Mouse (Mus musculus): ENCODE measurements around the gene Map4k5. TPM values are rescaled to one million over a fixed set of nuclear protein-coding genes. Genes with fewer than 3 reads are reported as not detected.

Gene Map4k5
- total RNA-seq, 2 experiments from 2014 or later = 32.5 to 47.1 TPM

DNA sequence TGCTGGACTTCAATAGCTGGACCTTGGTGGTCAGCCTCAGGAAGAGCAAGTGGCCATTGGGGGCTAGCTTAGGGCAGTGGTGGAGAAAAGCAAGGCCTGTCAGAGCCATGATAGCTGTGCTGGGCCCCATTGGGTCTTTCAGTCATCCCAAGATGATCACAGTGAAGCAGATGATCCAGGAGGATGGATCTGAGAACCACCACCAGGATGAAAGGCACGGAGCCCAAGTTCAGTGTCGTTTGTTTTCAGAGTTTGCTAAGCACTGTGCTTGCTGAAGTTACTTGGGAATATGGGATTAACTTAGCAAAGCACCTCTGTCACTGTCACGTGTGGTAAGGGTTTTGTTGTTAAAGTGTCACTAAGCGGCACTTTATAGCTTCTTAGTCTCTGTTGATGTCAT lies 92.4 kb downstream of the Map4k5 start:
- DNase-seq (ENCODE audit: low spot score in 2 of 2) = no peak
- intact Hi-C loops (cut with DNase I) = no loop called here

DNA sequence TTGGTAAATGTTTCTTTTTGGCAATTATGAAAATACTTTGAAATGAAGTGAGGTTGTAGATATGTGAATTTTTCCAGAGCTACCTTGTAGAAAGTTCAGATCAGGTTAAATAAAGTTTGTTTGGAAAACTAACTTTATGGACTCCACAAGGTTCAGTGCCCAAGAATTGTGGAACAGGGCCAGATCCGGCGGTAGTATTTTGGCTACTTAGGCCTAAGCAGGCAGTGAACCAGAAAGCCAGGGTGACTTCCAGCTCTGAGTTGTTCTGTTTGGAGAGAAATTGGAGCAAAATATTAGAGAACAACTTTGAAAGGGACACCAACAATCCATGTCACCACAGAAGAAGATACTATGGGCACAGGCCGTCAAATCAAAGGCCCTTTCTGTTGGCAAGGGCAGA lies 96.7 kb downstream of the Map4k5 start:
- DNase-seq (ENCODE audit: low spot score in 2 of 2) = no peak
- intact Hi-C loops (cut with DNase I) = no loop called here

DNA sequence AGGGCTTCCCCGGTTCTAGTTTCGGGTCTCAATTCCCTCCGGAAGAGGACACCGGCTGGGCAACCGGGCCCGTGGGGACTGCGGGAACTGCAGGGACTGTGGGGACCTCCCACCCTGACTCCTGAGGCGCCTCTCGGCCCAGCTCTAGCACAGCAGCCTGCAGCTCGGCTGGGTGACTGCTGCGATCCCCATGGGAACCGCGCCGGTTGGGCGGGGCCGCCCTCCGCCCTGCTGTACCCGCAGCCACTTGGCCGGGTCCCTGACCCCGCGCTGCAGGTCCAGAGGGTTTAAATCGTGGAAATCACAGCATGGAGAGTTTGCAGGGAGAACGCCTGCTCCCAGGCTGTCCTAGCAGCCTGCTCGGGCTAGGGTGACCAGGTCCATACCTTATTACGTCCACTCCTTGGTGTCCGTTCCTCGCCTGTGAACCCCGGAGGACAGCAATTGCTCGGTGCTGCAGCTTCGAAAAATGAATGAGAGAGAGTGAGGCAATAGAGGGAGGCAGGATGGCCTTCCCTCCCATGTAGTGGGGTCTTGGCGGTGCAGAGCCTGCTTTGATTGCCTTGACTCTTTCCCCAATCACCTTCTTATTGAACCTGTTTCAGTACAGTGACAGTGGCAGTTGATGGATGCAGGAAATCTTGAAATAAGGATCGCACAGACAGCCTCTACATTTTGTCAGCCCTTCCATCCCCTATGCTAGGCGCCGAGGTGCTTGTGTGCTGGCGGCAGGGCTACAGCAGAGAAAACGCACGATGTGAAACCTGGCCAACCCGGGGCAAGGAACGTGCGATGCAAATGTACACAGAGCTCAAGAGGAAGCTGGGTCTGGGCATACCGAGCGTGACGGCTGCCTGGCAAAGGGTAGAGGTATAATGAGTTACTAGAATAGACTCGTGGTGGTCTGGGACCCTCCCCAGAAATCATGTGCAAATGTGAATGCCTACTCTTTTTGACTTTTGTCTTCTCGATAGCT lies 102.2 kb downstream of the Map4k5 start, which contains the start of gene Cdkl1:
Gene Cdkl1 (minus strand): TSS at position 738 of the 976 bp plus-strand sequence.
- peak; percentile 74 to 77 for DNase-seq (ENCODE audit: low spot score in 2 of 2)
- intact Hi-C loops (cut with DNase I) = loop anchor here (5.0 kb wide), 1 partner anchor 44 kb away; no protein-coding TSS in a partner anchor

DNA sequence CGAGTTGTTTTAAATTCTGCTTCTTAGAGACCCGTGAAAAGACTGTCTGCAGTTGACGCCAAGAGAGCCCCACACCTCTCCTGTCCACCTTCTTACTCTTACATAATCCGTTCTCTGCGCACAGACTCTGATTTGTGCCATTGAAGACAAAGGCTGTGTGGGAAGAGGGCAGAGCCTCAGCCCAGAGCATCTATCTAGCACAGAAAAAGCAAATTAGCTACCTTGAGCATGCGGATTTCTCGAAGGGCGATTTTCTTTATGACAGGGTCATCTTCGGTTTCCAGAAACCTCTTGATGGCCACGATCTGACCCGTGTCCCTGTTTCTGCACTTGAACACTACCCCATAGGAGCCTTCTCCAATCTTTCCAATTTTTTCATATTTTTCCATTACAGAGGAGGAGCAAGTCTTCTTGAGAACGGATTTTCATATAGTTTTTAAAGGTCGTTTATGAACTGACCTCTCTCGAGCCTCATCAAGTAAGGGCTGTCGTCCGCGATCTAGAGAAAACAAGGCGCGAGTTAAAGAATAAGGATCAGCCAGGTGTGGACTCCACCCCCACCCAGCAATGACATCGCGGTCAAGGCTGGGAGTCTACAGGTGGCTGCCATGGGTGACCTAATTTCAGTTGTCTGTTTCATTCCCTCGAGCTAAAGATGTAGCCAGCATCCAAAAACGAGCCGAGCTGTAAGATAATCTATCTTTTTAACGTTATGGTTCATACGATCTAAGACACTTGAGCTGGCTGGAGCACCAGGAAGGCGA lies 103.1 kb downstream of the Map4k5 start:
- intact Hi-C loops (cut with DNase I) = loop anchor here (5.0 kb wide), 1 partner anchor 43 kb away; no protein-coding TSS in a partner anchor
- DNase-seq (ENCODE audit: low spot score in 2 of 2) = peak; percentile 30 to 33

DNA sequence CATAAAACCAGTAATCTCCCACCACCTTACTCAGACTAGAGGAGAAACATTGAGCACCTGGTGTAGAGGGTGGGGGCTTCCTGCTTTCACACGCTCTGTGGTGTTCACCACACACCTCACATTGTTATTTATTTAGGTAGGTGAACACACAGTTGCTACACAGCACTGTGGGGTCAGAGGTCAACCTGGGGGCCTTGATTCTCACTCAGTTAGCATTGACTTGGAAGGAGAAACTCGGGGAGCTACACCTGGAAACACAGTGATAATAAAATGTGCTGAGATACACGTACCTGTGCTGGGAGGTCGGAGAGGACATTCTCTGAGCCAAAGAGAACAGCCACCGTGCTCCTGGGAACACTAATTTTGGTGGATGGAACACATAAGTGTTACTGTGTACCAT lies 104.6 kb downstream of the Map4k5 start:
- intact Hi-C loops (cut with DNase I) = no loop called here
- no peak for DNase-seq (ENCODE audit: low spot score in 2 of 2)

DNA sequence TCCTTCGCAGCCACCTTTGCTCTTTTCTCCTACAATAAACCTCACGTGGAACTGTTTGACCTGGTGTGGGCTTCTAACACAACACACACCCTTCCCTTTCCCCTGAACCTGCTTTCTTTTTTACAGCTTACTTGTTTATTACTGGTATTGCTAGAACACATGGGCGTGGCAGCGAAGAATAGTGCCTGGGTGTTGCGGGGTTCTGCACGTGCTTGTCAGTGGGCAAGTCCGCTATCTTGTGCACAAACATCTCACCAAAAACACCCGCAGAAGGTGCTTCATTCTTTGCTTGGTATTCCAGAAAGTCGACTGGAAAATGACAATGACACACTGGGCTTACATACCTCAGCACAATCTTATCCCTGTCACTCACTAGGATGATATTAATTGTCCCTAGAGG lies 107.5 kb downstream of the Map4k5 start:
- DNase-seq (ENCODE audit: low spot score in 2 of 2) = no peak
- intact Hi-C loops (cut with DNase I) = no loop called here

DNA sequence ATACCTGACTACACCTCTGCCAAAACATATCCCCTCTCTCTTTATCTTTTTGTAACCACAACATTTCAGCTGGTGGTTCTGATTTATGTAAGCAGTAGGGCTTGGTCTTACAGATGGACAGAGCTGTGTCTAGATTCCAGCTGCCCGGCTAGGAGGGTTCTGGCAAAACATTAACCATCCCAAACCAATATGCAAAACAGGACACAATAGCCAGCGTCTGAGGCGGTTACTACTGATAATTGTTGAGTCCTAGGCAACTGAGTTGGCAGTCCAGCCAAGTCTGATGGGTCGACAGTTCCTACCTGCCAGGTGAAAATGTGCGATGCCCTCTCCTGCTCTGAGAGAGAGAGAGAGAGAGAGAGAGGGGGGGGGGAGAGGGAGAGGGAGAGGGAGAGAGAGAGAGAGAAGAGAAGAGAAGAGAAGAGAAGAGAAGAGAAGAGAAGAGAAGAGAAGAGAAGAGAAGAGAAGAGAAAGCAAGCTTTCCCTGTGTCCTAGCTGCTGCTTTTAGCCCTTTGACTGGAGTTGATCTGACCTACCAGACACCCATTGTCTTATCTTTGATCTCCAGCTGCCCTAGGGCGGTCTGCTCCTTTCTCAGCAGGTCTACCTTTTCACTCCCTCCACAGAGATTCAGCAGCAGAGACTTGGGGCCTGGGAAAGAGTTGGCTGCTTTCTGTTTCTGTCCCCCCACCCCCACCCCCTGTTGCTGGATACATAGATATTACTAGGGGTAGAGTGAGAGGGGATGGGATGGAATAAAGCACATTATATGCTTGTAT lies 109.6 kb downstream of the Map4k5 start:
- DNase-seq (ENCODE audit: low spot score in 2 of 2) = no peak
- intact Hi-C loops (cut with DNase I) = no loop called here

DNA sequence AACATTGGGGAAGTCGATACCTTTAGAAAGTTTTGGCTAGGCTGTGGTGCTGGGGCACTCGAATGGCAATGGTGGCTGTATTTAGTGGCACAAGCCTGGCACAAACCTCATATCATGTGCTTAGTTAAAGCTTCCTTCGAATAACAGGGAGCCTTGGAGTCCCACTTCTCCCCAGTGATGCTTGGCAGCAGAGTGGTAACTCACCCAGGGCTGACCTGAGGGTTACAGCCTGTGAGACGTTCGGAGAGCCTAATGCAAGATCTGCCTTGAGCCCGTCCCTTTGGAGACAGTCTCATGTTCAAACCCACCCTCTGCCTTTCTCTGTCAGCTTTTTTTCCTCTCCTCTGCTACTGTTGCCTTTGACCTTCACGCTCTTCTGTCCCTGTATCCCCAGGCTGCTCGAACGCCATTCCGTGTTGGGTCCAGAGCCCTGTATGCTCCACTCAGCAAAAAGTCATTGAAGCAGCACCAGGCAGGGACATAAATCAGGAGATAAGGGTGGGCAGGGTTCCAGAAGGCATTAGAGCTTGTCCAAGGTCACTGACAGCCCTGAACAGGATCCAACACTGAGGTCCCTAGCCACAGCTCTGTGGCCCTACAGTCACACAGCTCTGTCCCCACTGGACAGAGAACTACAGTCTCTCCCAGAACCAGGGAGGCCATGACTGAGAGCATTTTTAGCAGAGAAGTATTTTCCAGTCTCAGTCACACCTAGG lies 110.9 kb downstream of the Map4k5 start:
- DNase-seq (ENCODE audit: low spot score in 2 of 2) = no peak
- intact Hi-C loops (cut with DNase I) = no loop called here

DNA sequence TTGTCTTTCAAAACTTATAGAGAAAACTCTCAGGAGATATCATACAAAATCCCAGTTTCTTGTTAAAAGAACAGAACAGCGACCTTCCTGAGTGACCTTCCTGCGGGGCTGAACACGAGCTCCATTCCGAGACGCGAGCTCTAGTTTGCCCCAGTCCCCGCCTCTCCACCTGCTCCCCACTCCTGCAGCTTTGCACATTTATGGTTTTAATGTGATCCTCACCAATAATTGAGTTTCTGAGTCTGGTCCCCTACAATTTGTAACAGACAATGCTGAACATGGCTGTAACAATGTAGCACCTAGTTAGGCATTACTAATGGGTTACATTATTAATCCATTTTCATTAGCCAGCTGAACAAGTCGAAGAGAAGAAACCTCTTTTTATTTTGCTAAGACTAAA lies 111.5 kb downstream of the Map4k5 start:
- no peak for DNase-seq (ENCODE audit: low spot score in 2 of 2)
- intact Hi-C loops (cut with DNase I) = no loop called here

DNA sequence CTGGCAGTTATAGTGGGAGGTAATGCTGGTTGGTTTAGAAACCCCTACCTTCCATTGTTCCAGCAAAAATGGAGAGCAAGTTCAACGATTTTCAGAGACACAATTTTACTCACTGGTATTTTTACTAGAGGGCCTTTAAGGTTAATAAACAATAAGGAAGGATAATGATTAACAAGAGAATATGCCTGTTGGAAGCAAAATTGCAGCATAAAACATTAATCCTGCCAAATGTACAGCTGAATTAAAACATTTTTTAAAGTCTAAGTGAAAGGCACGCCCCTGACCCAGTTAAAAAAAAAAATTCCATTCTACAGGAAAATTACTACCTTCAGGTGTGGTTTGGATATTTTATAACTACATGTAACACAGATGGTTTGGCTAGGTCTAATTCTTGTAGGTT lies 115.0 kb downstream of the Map4k5 start:
- intact Hi-C loops (cut with DNase I) = no loop called here
- DNase-seq (ENCODE audit: low spot score in 2 of 2) = no peak

DNA sequence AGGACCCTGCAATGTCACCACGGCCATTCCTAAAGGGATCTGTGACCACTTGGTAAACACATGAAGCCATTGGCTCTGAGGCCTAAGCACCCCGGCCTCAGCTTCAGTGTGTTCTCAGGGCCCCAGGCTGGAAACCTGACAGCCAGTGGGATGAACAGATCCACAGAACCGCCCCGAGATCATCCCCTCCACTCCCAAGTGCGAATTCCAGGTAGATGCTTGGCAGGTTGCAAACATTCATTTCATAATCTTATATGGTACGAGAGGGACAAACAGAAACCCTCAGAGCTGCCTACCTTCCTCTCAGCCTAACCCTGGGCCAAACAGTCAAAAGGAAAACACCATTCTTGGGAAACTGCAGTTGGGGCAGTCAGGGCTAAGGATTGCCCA lies 115.7 kb downstream of the Map4k5 start:
- DNase-seq (ENCODE audit: low spot score in 2 of 2) = no peak
- intact Hi-C loops (cut with DNase I) = no loop called here

DNA sequence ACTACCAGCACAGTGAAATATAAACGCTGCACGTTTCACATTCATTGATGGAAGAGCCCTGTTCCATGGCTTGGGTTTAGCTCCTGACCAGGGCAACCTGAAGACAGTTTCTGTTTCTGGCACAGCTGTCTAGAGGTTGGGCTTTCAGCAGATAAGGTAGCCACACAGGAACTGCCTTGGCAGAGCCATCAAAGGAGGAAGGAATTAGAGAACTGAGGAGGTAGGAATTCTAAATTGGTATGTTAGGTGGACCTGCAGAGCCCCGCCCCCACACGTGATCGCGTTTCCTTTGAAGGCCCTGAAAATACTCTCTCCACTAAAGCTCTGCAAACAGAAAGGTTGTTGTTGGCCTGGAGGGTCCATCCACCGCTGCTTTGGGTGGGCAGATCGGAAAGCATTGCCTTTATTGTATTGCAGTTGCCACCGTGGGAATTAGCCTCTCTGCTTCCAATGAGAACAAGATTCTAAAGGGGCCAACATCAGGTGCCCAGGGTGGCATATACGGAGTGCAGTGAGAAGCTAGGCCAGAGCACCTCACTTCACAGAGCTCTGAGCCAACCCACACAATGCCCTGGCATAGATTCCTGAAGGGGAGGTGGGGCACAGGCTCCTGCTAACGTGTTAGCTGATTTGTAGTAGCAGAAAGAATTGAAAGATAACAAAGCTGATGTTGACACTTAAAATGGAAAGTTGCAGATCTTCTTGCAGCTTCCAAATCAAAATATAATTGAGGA lies 116.2 kb downstream of the Map4k5 start:
- no peak for DNase-seq (ENCODE audit: low spot score in 2 of 2)
- intact Hi-C loops (cut with DNase I) = no loop called here

DNA sequence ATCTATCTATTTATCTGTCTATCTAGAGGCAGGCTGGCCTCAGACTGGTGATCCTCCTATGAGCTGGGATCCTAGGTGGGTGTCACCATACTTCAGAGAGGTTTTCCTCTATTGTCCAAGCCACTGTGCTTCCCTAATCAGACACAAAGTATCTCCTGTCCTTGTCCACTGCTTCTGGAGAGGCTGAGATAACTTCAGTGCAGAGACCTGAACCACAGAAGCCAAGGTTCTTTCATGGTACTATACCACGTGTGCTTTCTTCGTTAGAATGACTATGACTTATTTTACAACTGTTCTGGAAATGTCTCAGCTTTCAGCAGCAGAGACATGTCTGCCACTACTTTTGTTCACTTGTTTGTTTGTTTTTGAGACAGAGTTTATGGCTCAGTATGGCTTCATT lies 124.2 kb downstream of the Map4k5 start:
- no peak for DNase-seq (ENCODE audit: low spot score in 2 of 2)
- intact Hi-C loops (cut with DNase I) = no loop called here

DNA sequence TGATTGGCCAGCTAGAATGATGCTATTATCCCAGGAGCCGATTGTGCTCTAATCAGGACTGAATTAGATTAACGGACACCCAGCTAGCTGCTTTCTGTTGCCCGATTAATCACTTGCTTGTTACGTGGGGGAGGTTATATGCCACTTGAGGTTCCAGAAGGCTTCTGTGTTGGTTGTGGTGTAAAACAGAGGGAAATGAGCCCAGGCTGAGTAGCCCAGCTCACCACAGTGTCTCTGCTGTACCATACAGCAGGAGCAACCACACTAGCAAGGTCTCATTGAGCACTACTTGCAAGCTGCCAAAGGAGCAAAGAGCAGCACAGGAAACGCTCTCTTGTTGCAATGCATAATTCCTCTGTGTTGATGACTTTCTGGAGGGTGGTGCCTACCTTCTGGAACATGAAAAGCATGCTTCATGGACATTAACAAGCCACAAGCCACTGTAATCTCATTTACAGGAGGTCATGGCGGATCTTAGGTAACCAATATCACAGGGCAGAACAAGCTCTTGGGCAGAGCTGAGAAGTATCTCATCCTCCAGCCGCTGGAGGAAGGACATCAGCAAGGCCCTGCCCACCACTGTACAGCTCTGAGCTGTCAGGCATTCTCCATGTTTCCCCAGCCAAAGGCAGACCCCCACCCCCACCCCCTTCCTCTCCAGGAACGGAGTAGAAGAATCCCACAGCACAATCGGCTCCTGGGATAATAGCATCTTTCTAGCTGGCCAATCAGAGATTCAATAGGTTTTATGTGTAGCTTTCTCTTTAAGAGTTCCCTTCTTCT lies 125.3 kb downstream of the Map4k5 start:
- DNase-seq (ENCODE audit: low spot score in 2 of 2) = no peak
- intact Hi-C loops (cut with DNase I) = no loop called here

DNA sequence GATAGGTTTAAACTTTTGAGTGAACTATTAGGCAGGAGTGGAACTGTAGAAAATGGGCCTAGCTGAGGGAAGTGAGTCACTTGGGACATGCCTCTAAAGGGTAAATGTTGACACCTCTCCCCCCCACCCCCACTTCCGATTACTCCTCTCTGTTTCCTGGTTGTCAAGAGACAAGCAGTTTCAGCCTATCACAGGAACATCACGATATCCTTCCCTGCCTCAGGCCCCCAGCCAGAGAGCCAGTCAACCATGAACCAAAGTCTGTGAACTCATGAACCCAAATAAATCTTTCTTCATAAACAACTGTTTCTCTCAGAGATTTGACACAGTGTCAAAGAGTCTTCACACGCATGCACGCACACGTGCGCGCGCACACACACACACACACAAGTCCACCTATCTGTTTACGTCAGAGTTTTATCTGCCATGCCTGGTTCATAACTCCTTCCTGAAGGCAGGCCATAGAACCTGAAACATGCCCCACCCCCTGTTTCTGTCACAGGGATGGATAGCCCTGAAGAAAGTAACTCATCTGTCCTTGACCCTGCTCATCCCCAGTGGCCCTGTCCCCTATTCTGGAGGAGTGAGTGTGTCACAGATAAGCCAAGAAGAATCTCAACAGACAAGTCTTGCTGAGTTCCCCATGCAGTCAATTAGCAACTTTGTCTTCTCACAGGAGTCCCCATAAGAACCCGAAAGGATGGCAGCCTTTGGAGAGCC lies 126.7 kb downstream of the Map4k5 start:
- DNase-seq (ENCODE audit: low spot score in 2 of 2) = no peak
- intact Hi-C loops (cut with DNase I) = no loop called here

DNA sequence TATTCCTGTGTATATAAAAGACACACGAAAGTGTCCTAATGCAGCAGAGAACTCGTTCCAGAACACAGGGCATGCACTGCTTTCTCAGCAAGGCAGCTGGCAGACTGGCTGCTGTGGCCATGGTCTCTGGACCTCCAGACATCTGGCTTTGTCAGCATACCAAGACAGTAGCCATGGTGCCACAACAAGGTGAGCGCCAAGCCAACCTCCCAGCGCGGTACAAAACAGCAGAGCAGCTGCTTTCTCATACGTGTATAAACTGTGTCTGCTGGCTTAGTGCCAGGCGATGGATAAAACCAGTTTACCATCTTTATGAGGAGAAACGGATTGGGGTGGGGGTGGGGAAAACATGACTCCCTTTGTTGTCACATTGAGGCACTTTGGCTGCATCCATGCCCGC lies 127.5 kb downstream of the Map4k5 start:
- no peak for DNase-seq (ENCODE audit: low spot score in 2 of 2)
- intact Hi-C loops (cut with DNase I) = no loop called here

DNA sequence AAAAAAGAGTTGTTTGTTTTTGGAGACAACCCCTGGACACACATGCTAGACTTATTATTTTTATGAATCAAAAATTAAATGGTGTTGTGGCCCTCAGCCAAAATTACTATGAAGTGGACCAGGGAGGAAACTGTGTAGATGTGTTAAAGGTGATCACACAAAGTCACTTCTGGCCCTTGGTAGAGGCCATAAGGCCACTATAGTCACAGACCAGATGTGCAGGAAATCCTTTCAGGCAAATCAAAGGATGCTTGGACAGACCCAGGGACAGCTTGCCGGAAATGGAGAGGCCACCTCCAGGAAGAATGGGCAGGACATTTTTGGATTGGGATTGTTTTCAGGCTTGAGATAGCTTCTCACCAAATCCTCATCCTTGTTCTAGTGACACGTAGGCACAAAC lies 131.4 kb downstream of the Map4k5 start:
- no peak for DNase-seq (ENCODE audit: low spot score in 2 of 2)
- intact Hi-C loops (cut with DNase I) = no loop called here
